Mouse (Mus musculus): Measurements from ENCODE around the gene Alkbh6. TPM values are rescaled to one million over a fixed set of nuclear protein-coding genes. Genes with fewer than 3 reads are reported as not detected.

Gene Alkbh6
- total and polyA plus RNA-seq, 3 experiments: 16.2 to 24.6 TPM; not detected in 1

DNA sequence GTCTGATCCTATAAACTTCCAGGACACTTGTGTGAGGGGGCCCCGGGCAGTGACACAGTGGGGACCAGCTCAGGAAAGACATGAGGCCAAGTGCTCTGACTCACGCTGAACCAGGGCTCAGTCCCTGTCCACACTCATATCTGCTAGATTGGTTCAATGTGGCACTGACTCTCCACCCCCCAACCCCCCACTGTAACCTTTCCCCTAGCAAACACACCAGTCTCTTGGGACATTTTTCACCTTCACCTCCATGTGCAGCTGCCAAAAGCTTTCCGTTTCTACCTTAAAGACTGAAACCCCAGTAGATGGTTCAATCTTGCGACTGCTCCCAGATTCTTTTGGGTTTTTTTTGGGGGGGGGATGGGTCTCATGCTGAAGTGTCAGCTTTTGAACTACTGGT lies 45.5 kb downstream of the Alkbh6 start:
- no peaks in the 10 kb centered on the region for H3K4me1 ChIP-seq (ENCODE audit: control insufficient read depth in 1 of 2, insufficient read depth in 2 of 2, low read length in 2 of 2)
- no peak overlapping the region for H3K27ac ChIP-seq (ENCODE audit: control insufficient read depth, low read depth, low read length)
- H3K9me3 ChIP-seq (replicated peaks; ENCODE audit: insufficient read depth, low read length): no peaks in the 10 kb centered on the region
- H3K27me3 ChIP-seq (ENCODE audit: control insufficient read depth in 1 of 2, insufficient read depth in 2 of 2, low read length in 2 of 2): 0 out of 4 replicates have a peak, but pooled peaks cover 0 to 2% of the 10 kb centered on the region in 2 experiments
- no peaks in the 10 kb centered on the region for H3K36me3 ChIP-seq (ENCODE audit: control insufficient read depth in 1 of 2, insufficient read depth in 2 of 2, low read length in 2 of 2)
- H3K4me3 ChIP-seq (ENCODE audit: control insufficient read depth in 1 of 2, insufficient read depth in 1 of 2, low read depth in 2 of 2, low read length in 2 of 2): no peak overlapping the region
- no peak overlapping the region for H3K9ac ChIP-seq (ENCODE audit: control insufficient read depth, low read depth, low read length, poor library complexity, severe bottlenecking)
- no peak for TF ChIP-seq MEF2A (IDR thresholded peaks at IDR 0.05; ENCODE audit: extremely low read depth, insufficient replicate concordance, low read depth, low read length, poor library complexity, severe bottlenecking)
- TF ChIP-seq UBTF (IDR thresholded peaks at IDR 0.05; ENCODE audit: borderline replicate concordance, insufficient read depth, low read depth, low read length): no peak
- TF ChIP-seq USF1 (IDR thresholded peaks at IDR 0.05; ENCODE audit: low read depth, low read length): no peak
- TF ChIP-seq MYB (IDR thresholded peaks at IDR 0.05; ENCODE audit: low read depth, low read length): no peak
- no peak for TF ChIP-seq KAT2A (conservative IDR thresholded peaks at IDR 0.05; ENCODE audit: low read depth, low read length)
- TF ChIP-seq EP300 (IDR thresholded peaks at IDR 0.05; ENCODE audit: low read depth in 1 of 2, low read length in 2 of 2): no peak
- no peak for TF ChIP-seq ETS1 (IDR thresholded peaks at IDR 0.05; ENCODE audit: low read depth, low read length)
- TF ChIP-seq SMC3 (IDR thresholded peaks at IDR 0.05; ENCODE audit: low read depth, low read length): no peak
- TF ChIP-seq ZNF384 (IDR thresholded peaks at IDR 0.05; ENCODE audit: low read depth, low read length): no peak
- DNase-seq (ENCODE audit: low read depth, low spot score): no peak
- no peaks in the 10 kb centered on the region for H3K79me2 ChIP-seq (ENCODE audit: control insufficient read depth, insufficient read depth, low read length, poor library complexity)

- H3K27ac ChIP-seq (ENCODE audit: control insufficient read depth, low read depth, low read length): no peak overlapping the region
- H3K4me1 ChIP-seq (ENCODE audit: control insufficient read depth in 1 of 2, insufficient read depth in 2 of 2, low read length in 2 of 2): no peaks in the 10 kb centered on the region
- no peak overlapping the region for H3K9ac ChIP-seq (ENCODE audit: control insufficient read depth, low read depth, low read length, poor library complexity, severe bottlenecking)
- H3K9me3 ChIP-seq (replicated peaks; ENCODE audit: insufficient read depth, low read length): no peaks in the 10 kb centered on the region
- H3K36me3 ChIP-seq (ENCODE audit: control insufficient read depth in 1 of 2, insufficient read depth in 2 of 2, low read length in 2 of 2): no peaks in the 10 kb centered on the region
- no peaks in the 10 kb centered on the region for H3K79me2 ChIP-seq (ENCODE audit: control insufficient read depth, insufficient read depth, low read length, poor library complexity)
- TF ChIP-seq ZNF384 (IDR thresholded peaks at IDR 0.05; ENCODE audit: low read depth, low read length): no peak
- TF ChIP-seq ZKSCAN1 (IDR thresholded peaks at IDR 0.05; ENCODE audit: low read depth, low read length): no peak
- TF ChIP-seq RCOR1 (IDR thresholded peaks at IDR 0.05; ENCODE audit: low read depth, low read length): no peak
- TF ChIP-seq POLR2AphosphoS5 (IDR thresholded peaks at IDR 0.05; ENCODE audit: borderline replicate concordance, low read depth, low read length): no peak
- TF ChIP-seq USF2 (IDR thresholded peaks at IDR 0.05; ENCODE audit: borderline replicate concordance in 1 of 2, insufficient read depth in 1 of 2, low read depth in 1 of 2, low read length in 2 of 2): no peak
- no peak for TF ChIP-seq MYC (IDR thresholded peaks at IDR 0.05; ENCODE audit: low read depth, low read length)
- TF ChIP-seq NRF1 (IDR thresholded peaks at IDR 0.05; ENCODE audit: insufficient read depth, low read depth, low read length, poor library complexity, severe bottlenecking): no peak
- no peaks in the 10 kb centered on the region for H3K27me3 ChIP-seq (ENCODE audit: control insufficient read depth in 1 of 2, insufficient read depth in 2 of 2, low read length in 2 of 2)
- no peak overlapping the region for H3K4me3 ChIP-seq (ENCODE audit: control insufficient read depth in 1 of 2, insufficient read depth in 1 of 2, low read depth in 2 of 2, low read length in 2 of 2)
- no peak for DNase-seq (ENCODE audit: low read depth, low spot score)
These were observed 50.1 kb downstream of the Alkbh6 start for GRCm38 (mm10) chr7:30358378-30359186.

Data from MEL (cell line).